Mouse (Mus musculus): ENCODE results near the gene Ip6k2.

DNA sequence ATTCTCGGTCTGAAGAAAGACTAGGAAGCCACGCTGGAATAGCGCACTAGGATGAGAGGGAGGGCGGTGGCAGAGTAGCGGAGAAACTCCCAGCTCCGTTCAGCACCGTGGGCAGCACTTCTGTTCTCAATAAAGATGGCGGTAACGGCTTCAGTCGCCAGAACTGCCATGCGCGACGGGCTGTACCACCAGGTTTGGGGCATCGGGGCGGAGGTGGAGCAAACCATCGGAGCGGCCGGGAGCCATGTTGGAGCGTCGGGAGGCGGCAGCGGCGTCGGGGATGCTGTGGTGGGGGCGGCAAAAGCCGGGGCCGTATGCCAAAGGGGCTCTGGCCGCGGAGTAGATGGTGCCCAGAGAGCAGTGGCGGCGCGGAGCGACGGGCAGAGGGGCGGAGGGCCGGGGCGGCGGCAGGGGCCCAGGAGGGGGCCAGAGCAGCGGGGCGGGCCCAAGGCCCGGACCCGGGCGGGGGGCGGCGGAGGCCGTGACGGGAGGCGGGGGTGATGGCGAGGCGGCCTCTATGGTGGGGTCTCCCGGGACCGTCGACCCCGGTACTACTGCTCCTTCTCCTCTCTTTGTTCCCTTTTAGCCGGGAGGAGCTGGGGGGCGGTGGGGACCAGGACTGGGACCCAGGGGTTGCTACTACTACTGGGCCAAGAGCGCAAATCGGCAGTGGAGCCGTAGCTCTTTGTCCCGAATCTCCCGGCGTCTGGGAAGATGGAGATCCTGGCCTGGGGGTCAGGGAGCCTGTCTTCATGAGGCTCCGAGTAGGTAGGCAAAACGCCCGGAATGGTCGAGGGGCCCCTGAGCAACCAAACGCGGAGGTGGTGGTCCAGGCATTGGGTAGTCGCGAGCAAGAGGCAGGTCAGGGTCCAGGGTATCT lies 42.5 kb downstream of the Ip6k2 start, which contains the start of gene Celsr3:
- no peak for TF ChIP-seq CTCF (conservative IDR thresholded peaks at IDR 0.05; ENCODE audit: low read length)
- TF ChIP-seq NANOG (IDR thresholded peaks at IDR 0.05; ENCODE audit: borderline replicate concordance, low read length): no peak
